Mouse (Mus musculus) lung, embryonic 14.5 days (tissue): ENCODE measurements around the gene Olig2. TPM values are rescaled to one million over a fixed set of nuclear protein-coding genes. Genes with fewer than 3 reads are reported as not detected.

Experiments
- ATAC-seq: fragments of 200-750 bp; cut with Nextera tagmentation; 2 replicates; pipeline ENCODE4 v1.8.0; 2017; ENCODE audit warnings: mild to moderate bottlenecking, moderate TSS enrichment, moderate library complexity; ENCODE audit not compliant: insufficient read depth
- DNase-seq: peaks from one replicate; pipeline ENCODE4 v3.0.0-alpha.2; 2015
- H3K27ac ChIP-seq: fragments of 300-500 bp; sonication (generic); 2 replicates; pipeline ENCODE4 v1.5.1; 2014; ENCODE audit warnings: low read depth, mild to moderate bottlenecking, moderate library complexity
- H3K27me3 ChIP-seq: fragments of 300-500 bp; sonication (generic); 2 replicates; pipeline ENCODE4 v1.6.1; 2014; ENCODE audit warnings: low read length, control low read depth; ENCODE audit not compliant: insufficient read depth
- H3K36me3 ChIP-seq: fragments of 300-500 bp; sonication (generic); 2 replicates; pipeline ENCODE4 v1.6.1; 2014; ENCODE audit warnings: control low read depth; ENCODE audit not compliant: insufficient read depth
- H3K4me1 ChIP-seq: fragments of 300-500 bp; sonication (generic); 2 replicates; pipeline ENCODE4 v1.6.1; 2014; ENCODE audit warnings: antibody characterized with exemption, control low read depth; ENCODE audit not compliant: insufficient read depth
- H3K4me2 ChIP-seq: fragments of 300-500 bp; sonication (generic); 2 replicates; pipeline ENCODE4 v1.6.1; 2014; ENCODE audit warnings: mild to moderate bottlenecking
- H3K4me3 ChIP-seq: fragments of 300-500 bp; sonication (generic); 2 replicates; pipeline ENCODE4 v1.5.1; 2014; ENCODE audit warnings: low read depth, low read length
- H3K9ac ChIP-seq: fragments of 300-500 bp; sonication (generic); 2 replicates; pipeline ENCODE4 v1.6.1; 2014
- H3K9me3 ChIP-seq: fragments of 300-500 bp; sonication (generic); 2 replicates; pipeline ENCODE4 v1.6.1; 2016; ENCODE audit warnings: low read depth, low read length, control low read depth
- CTCF ChIP-seq: IDR thresholded peaks from 2 replicates; pipeline ENCODE4 v1.5.1; 2016; ENCODE audit warnings: antibody characterized with exemption, low read depth
- WGBS: fragments of 180-500 bp; shearing (Covaris S2); extraction: QIAGEN DNeasy Blood & Tissue Kit; methylation state at CpG from one replicate; pipeline ENCODE4 v1.1.7; 2014; 5-methylcytosine and 5-hydroxymethylcytosine counted together
- polyA plus RNA-seq: library from polyadenylated mRNA; unstranded; fragments of >200 nt; fragmentation: Nextera tagmentation; extraction: Ambion mirVana; gene quantifications from 2 replicates; pipeline ENCODE4 v1.2.1, GENCODE M21; 2014

Olig2 gene
- not detected in 2 replicates for polyA plus RNA-seq

GRCm38 (mm10) chr16:91225233-91226037, at the start of gene Olig2:
TSS of gene Olig2 (plus strand) at chr16:91225457.
- peak; percentile 61 for DNase-seq
- H3K27me3 ChIP-seq: peaks cover 100% of the 10 kb centered on the region
- whole genome bisulfite sequencing: under 1% methylated on average over 53 of the region's 53 CpGs

GRCm38 (mm10) chr16:91175892-91176291, 49.4 kb upstream of the Olig2 start:
- Histone ChIP-seq H3K4me2 (no peak overlapping the region), H3K4me3 (no peak overlapping the region), H3K27me3 (no peaks in the 10 kb centered on the region), H3K9ac (no peak overlapping the region), H3K4me1 (no peaks in the 10 kb centered on the region), H3K9me3 (no peaks in the 10 kb centered on the region), H3K27ac (no peak overlapping the region), H3K36me3 (no peaks in the 10 kb centered on the region)
- WGBS: 67% methylated on average over 8 of the region's 8 CpGs
- no peak for TF ChIP-seq CTCF
- no peak for ATAC-seq
- no peak for DNase-seq

More at GRCm38 (mm10) chr16:91225233-91226037, at the start of gene Olig2:
- Histone ChIP-seq H3K9me3 (no peaks in the 10 kb centered on the region), H3K9ac (no peak within 1 kb of the TSS), H3K27ac (no peak within 1 kb of the TSS), H3K4me1 (no peaks in the 10 kb centered on the region), H3K36me3 (no peaks in the 10 kb centered on the region), H3K4me3 (peak within 1 kb of the TSS; percentile 24), H3K4me2 (peak within 1 kb of the TSS; percentile 54)
- ATAC-seq: peak; percentile 60; the same call in 1 of the 2 replicates
- no peak for TF ChIP-seq CTCF

GRCm38 (mm10) chr16:91187046-91187445, 38.2 kb upstream of the Olig2 start:
- no peaks in the 10 kb centered on the region for H3K9me3 ChIP-seq
- no peaks in the 10 kb centered on the region for H3K27me3 ChIP-seq
- 39% methylated on average over 8 of the region's 8 CpGs for WGBS

GRCm38 (mm10) chr16:91187662-91188061, 37.6 kb upstream of the Olig2 start:
- no peak overlapping the region for H3K27ac ChIP-seq
- no peak for DNase-seq
- no peaks in the 10 kb centered on the region for H3K27me3 ChIP-seq
- 70% methylated on average over 10 of the region's 10 CpGs for WGBS
- H3K4me1 ChIP-seq: no peaks in the 10 kb centered on the region
- no peak overlapping the region for H3K4me3 ChIP-seq
- TF ChIP-seq CTCF: no peak
- no peaks in the 10 kb centered on the region for H3K9me3 ChIP-seq
- H3K9ac ChIP-seq: no peak overlapping the region
- no peak overlapping the region for H3K4me2 ChIP-seq
- ATAC-seq: no peak
- no peaks in the 10 kb centered on the region for H3K36me3 ChIP-seq

More at GRCm38 (mm10) chr16:91187046-91187445, 38.2 kb upstream of the Olig2 start:
- no peak for ATAC-seq
- H3K4me3 ChIP-seq: no peak overlapping the region
- no peak for DNase-seq
- no peak overlapping the region for H3K9ac ChIP-seq
- no peak overlapping the region for H3K27ac ChIP-seq
- no peak for TF ChIP-seq CTCF
- H3K4me1 ChIP-seq: no peaks in the 10 kb centered on the region
- H3K36me3 ChIP-seq: no peaks in the 10 kb centered on the region
- no peak overlapping the region for H3K4me2 ChIP-seq

- Histone ChIP-seq H3K36me3 (no peaks in the 10 kb centered on the region), H3K9ac (no peak overlapping the region), H3K27me3 (no peaks in the 10 kb centered on the region), H3K4me1 (no peaks in the 10 kb centered on the region), H3K27ac (no peak overlapping the region), H3K4me2 (no peak overlapping the region), H3K9me3 (no peaks in the 10 kb centered on the region), H3K4me3 (no peak overlapping the region)
- TF ChIP-seq CTCF: no peak
- WGBS: 85% methylated on average over 12 of the region's 12 CpGs
- ATAC-seq (no peak), DNase-seq (no peak)
Observed at GRCm38 (mm10) chr16:91188304-91188703, 37.0 kb upstream of the Olig2 start.

GRCm38 (mm10) chr16:91191233-91191632, 34.0 kb upstream of the Olig2 start:
- Histone ChIP-seq H3K4me1 (no peaks in the 10 kb centered on the region), H3K27ac (no peak overlapping the region), H3K27me3 (no peaks in the 10 kb centered on the region), H3K9ac (no peak overlapping the region), H3K9me3 (no peaks in the 10 kb centered on the region), H3K4me3 (no peak overlapping the region), H3K4me2 (no peak overlapping the region), H3K36me3 (no peaks in the 10 kb centered on the region)
- DNase-seq (no peak), ATAC-seq (no peak)
- WGBS: 76% methylated on average over 6 of the region's 6 CpGs
- TF ChIP-seq CTCF: no peak

- Histone ChIP-seq H3K4me2 (no peak overlapping the region), H3K9ac (no peak overlapping the region), H3K36me3 (no peaks in the 10 kb centered on the region), H3K27me3 (no peaks in the 10 kb centered on the region), H3K4me3 (no peak overlapping the region), H3K4me1 (no peaks in the 10 kb centered on the region), H3K27ac (no peak overlapping the region), H3K9me3 (no peaks in the 10 kb centered on the region)
- TF ChIP-seq CTCF: no peak
- DNase-seq (no peak), ATAC-seq (no peak)
- 80% methylated on average over 9 of the region's 9 CpGs for WGBS
Observed at GRCm38 (mm10) chr16:91191663-91192237, 33.5 kb upstream of the Olig2 start.
